Mouse (Mus musculus) liver, embryonic 14.5 days (tissue): ENCODE results near the gene Galp. TPM values are rescaled to one million over a fixed set of nuclear protein-coding genes. Genes with fewer than 3 reads are reported as not detected.
A peak's percentile ranks its signal among the peaks of the same experiment; 100 is the strongest.

Source experiments
- ATAC-seq: fragments of 200-750 bp; cut with Nextera tagmentation; 2 replicates; pipeline ENCODE4 v1.8.0; 2017; ENCODE audit warnings: moderate number of reproducible peaks, mild to moderate bottlenecking, moderate library complexity; ENCODE audit not compliant: insufficient read depth
- DNase-seq, 3 experiments: peaks; one replicate each; pipeline ENCODE4 v3.0.0-alpha.2; 2012 to 2013; ENCODE audit warnings: low read depth in 3 of 3, low spot score in 3 of 3
- H3K27ac ChIP-seq: fragments of 300-500 bp; sonication (generic); 2 replicates; pipeline ENCODE4 v1.5.1; 2014; ENCODE audit warnings: moderate library complexity, mild to moderate bottlenecking, control low read depth, inconsistent platforms
- H3K27me3 ChIP-seq: fragments of 300-500 bp; sonication (generic); 2 replicates; pipeline ENCODE4 v1.6.1; 2014; ENCODE audit warnings: mild to moderate bottlenecking, low read length, moderate library complexity; ENCODE audit not compliant: control insufficient read depth, insufficient read depth
- H3K36me3 ChIP-seq: fragments of 300-500 bp; sonication (generic); replicated peaks from 2 replicates; pipeline ENCODE4 v1.6.1; 2014; ENCODE audit warnings: low read depth; ENCODE audit not compliant: control insufficient read depth, insufficient read depth
- H3K4me1 ChIP-seq, 2 experiments: fragments of 200-500 bp in 1 of 2; fragments of 300-500 bp in 1 of 2; sonication (generic) in 1 of 2; replicated peaks; 2 replicates each; pipeline ENCODE4 v1.6.1; 2012 to 2014; ENCODE audit warnings: antibody characterized with exemption in 1 of 2, inconsistent platforms in 1 of 2, low read length in 1 of 2; ENCODE audit not compliant: control insufficient read depth in 2 of 2, insufficient read depth in 2 of 2
- H3K4me2 ChIP-seq: fragments of 300-500 bp; sonication (generic); 2 replicates; pipeline ENCODE4 v1.6.1; 2014; ENCODE audit warnings: low read depth, mild to moderate bottlenecking, control low read depth, moderate library complexity
- H3K4me3 ChIP-seq, 2 experiments: fragments of 200-500 bp in 1 of 2; fragments of 300-500 bp in 1 of 2; sonication (generic) in 1 of 2; 2 replicates each; pipeline ENCODE4 v1.5.1; 2012 to 2014; ENCODE audit warnings: low read depth in 2 of 2, low read length in 2 of 2, mild to moderate bottlenecking in 2 of 2, control low read depth in 1 of 2, inconsistent platforms in 1 of 2, moderate library complexity in 1 of 2; ENCODE audit not compliant: insufficient read depth in 1 of 2
- H3K9ac ChIP-seq: fragments of 300-500 bp; sonication (generic); replicated peaks from 2 replicates; pipeline ENCODE4 v1.6.1; 2014; ENCODE audit warnings: mild to moderate bottlenecking, control low read depth, moderate library complexity
- H3K9me3 ChIP-seq: fragments of 300-500 bp; sonication (generic); 2 replicates; pipeline ENCODE4 v1.6.1; 2016; ENCODE audit warnings: low read length, mixed read lengths; ENCODE audit not compliant: control insufficient read depth
- CTCF ChIP-seq: IDR thresholded peaks from 2 replicates; pipeline ENCODE4 v1.5.1; 2016; ENCODE audit warnings: antibody characterized with exemption, low read depth, control low read depth
- EP300 ChIP-seq: IDR thresholded peaks from 2 replicates; pipeline ENCODE4 v1.6.1; 2016; ENCODE audit warnings: antibody characterized with exemption, low read depth
- WGBS: fragments of 180-500 bp; shearing (Covaris S2); extraction: QIAGEN DNeasy Blood & Tissue Kit; methylation state at CpG from one replicate; pipeline ENCODE4 v1.1.7; 2014; ENCODE audit not compliant: insufficient replicate concordance; 5-methylcytosine and 5-hydroxymethylcytosine counted together
- polyA plus RNA-seq, 2 experiments: library from polyadenylated mRNA; depleted of rRNA in 1 of 2; stranded (reverse) in 1 of 2; unstranded in 1 of 2; fragments of >200 nt; fragmentation: Nextera tagmentation in 1 of 2; extraction: Ambion mirVana in 1 of 2; gene quantifications; 2 replicates each; pipeline versions ENCODE4 v1.2.1 to v1.2.3; 2012 to 2014

Gene Galp
- polyA plus RNA-seq, 2 experiments, result not detected

DNA sequence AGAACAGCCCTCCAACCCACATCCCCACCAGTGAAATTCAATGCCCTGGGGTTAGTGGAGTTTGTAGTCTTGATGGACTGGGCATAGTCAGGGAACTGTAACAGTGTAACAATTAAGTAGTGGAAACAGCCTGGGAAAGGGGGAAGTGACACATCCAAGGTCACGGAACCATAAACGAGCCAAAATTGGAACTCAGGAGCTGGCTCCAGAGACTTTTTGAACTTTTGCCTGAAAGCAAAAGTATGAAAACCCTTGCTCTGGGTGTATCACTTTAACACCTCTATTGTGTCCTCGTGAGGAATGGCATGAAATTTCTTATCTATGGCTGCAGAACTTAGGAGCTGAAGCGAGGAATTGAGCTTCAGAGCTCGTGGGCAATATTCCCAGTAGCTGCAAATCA is 42.7 kb upstream of the Galp start:
- no peaks in the 10 kb centered on the region for H3K27me3 ChIP-seq
- peak overlapping the region; percentile 92; the same call in 1 of the 2 replicates for H3K9ac ChIP-seq
- peak overlapping the region; percentile 78 for H3K4me2 ChIP-seq
- H3K27ac ChIP-seq, result no peak overlapping the region; the same call in 1 of the 2 replicates
- DNase-seq, result no peak
- H3K36me3 ChIP-seq, result no peaks in the 10 kb centered on the region
- TF ChIP-seq EP300, result no peak
- no peak for TF ChIP-seq CTCF
- WGBS, result 34% methylated on average over 5 of the region's 5 CpGs
- no peaks in the 10 kb centered on the region for H3K9me3 ChIP-seq
- H3K4me1 ChIP-seq, result peaks cover 18 to 41% of the 10 kb centered on the region in 2 experiments
- no peak for ATAC-seq
- peak overlapping the region; percentile 63 to 85; a peak in 3 of 4 replicates for H3K4me3 ChIP-seq

DNA sequence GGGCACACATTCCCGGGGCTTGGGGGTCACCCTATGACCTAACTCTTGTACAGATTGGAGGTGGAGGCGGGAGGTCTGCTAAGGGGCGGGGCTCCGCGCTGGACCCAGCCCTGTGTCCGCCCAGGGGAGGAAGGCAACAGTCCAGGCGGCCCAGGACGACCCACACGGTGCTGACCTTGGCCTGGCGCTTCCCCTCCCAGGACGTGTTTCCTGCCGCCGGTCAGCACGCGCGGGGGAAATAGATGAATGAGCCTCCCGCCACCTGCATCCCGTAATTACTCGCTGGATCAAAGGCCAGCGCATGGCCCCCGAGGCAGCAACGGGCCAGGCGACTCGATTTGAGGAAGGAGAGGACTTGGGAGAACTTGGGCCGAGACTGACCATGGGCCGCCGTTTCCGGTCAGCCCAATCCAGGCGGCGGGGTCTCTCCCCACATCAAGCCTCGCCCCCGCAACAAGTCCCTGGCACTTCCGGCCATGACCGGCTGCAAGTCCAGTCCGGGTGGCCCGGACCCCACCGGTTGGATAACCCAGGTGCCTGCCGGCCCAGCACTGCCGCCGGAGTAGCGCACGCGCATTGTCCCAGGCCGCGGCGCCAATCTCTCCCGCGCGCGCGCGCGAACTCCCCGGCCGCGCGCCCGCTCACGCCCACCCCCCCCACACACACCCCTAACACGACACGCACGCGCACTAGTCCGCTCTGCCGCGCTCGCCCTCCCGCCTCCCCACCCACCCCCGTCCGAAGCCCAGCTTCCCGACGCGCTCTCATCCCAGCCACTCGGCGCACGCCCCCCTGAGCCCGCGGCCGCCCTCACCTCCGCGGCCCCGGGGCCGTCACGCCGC is 41.6 kb upstream of the Galp start:
- ATAC-seq (peak; percentile 70), DNase-seq (peak in 2 of 3 experiments; percentile 59 to 61)
- H3K27ac ChIP-seq, result peak overlapping the region; percentile 68
- peak overlapping the region; percentile 92 for H3K9ac ChIP-seq
- H3K36me3 ChIP-seq, result no peaks in the 10 kb centered on the region
- peak overlapping the region; percentile 78 for H3K4me2 ChIP-seq
- TF ChIP-seq EP300 (no peak), CTCF (no peak)
- peak overlapping the region; percentile 63 to 85 for H3K4me3 ChIP-seq
- no peaks in the 10 kb centered on the region for H3K27me3 ChIP-seq
- peaks cover 18 to 41% of the 10 kb centered on the region in 2 experiments for H3K4me1 ChIP-seq
- no peaks in the 10 kb centered on the region for H3K9me3 ChIP-seq
- WGBS, result under 1% methylated on average over 60 of the region's 85 CpGs

DNA sequence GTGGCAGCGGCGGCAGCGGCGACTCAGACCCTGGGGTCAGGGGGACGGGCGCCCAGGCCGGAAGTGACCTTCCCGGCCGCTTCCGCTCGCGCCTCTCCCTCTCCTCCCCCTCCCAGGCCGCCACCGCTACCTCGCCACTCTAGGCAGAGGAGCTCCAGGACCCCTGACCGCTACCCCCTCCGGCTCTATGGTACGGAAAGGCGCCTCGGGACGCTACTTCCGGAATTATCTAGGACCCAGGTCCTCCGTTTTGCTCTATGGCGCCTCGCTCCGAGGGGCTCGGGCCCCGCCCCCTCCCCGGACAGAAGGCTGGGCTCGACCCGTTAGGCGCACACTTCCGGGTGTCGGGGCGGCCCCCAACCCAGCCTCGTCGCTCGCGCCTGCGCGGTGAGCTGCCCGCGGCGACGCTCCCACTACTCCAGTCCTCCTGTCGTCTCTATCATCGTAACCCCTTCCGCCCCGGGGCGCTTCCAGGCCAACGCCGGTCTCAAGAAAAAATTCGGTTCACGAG is 40.9 kb upstream of the Galp start, which contains the start of gene Zfp787:
Zfp787 (minus strand) TSS at position 97 of the 511 bp plus-strand sequence.
- H3K9me3 ChIP-seq, result no peaks in the 10 kb centered on the region
- peak within 1 kb of the TSS; percentile 78 for H3K4me2 ChIP-seq
- peak within 1 kb of the TSS; percentile 68 for H3K27ac ChIP-seq
- under 1% methylated on average over 54 of the region's 54 CpGs for WGBS
- peak within 1 kb of the TSS; percentile 92 for H3K9ac ChIP-seq
- peak; percentile 63 to 73 (median 71) for DNase-seq
- no peaks in the 10 kb centered on the region for H3K27me3 ChIP-seq
- no peak for TF ChIP-seq CTCF
- TF ChIP-seq EP300, result no peak
- ATAC-seq, result peak; percentile 85
- H3K36me3 ChIP-seq, result no peaks in the 10 kb centered on the region
- H3K4me1 ChIP-seq, result peaks cover 18 to 40% of the 10 kb centered on the region in 2 experiments
- peak within 1 kb of the TSS; percentile 63 to 85 for H3K4me3 ChIP-seq

DNA sequence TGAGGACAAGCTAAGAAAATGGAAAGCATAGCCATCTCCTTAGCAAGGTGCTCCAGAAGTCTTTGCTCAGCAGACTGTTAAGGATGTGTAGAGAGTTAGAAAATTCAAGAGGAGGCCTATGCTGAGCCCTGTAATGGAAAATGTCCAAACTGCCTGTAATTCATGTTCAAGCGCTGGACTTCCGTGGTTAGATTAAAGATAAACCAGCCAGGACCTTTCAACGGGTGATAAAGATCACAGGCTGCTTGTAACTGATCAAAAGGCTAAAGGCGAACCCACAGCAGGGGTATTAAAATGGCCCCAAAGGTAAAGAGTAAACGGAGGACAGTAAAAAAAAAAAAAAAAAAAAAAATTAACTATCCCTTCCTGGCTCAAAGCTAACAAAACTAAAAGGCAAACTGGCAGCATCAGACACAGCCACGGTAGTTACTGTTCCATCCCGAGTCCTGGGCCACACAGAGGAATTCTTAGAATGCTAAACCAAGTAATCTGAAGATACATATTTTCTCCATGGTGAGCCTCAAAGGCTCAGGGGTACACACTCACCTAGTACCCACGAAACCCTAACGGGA is 39.9 kb upstream of the Galp start:
- Histone ChIP-seq H3K4me1 (peaks cover 18 to 36% of the 10 kb centered on the region in 2 experiments), H3K9me3 (no peaks in the 10 kb centered on the region), H3K4me3 (peak overlapping the region; percentile 63 to 85), H3K27me3 (no peaks in the 10 kb centered on the region), H3K4me2 (peak overlapping the region; percentile 78), H3K36me3 (no peaks in the 10 kb centered on the region), H3K27ac (peak overlapping the region; percentile 68), H3K9ac (peak overlapping the region; percentile 92)
- WGBS, result 24% methylated on average over 9 of the region's 9 CpGs
- no peak for DNase-seq
- ATAC-seq, result no peak
- no peak for TF ChIP-seq CTCF
- TF ChIP-seq EP300, result no peak

DNA sequence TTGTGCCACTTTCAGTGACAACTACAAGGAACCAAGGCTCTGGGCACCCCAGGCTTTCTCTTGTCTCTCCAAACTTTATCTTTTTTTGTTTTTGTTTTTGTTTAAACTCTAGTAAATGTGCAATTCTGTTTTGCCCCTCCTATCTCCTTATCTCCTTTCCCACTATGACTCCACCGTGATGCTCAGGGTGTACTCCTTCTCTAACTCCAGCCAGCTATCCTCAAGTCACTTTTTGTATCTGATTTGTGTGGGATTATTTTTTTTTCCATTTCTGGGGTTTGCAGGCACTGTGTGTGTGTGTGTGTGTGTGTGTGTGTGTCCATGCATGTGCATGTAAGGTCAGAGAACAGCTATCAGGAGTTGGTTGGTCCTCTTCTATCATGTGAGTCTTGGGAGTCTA is 39.4 kb upstream of the Galp start:
- Histone ChIP-seq H3K36me3 (no peaks in the 10 kb centered on the region), H3K9me3 (no peaks in the 10 kb centered on the region), H3K9ac (peak overlapping the region; percentile 7; the same call in 1 of the 2 replicates), H3K27me3 (no peaks in the 10 kb centered on the region), H3K4me1 (peaks cover 18 to 35% of the 10 kb centered on the region in 2 experiments), H3K4me2 (peak overlapping the region; percentile 78), H3K4me3 (peak overlapping the region in 1 of 2 experiments; percentile 13; a peak in 1 of 4 replicates), H3K27ac (peak overlapping the region; percentile 62)
- 3% methylated on average over 1 of the region's 1 CpGs for WGBS
- ATAC-seq (no peak), DNase-seq (no peak)
- TF ChIP-seq EP300, result no peak
